ENCODE assay signal across 29 mouse cellular contexts in the genomic region with DNA sequence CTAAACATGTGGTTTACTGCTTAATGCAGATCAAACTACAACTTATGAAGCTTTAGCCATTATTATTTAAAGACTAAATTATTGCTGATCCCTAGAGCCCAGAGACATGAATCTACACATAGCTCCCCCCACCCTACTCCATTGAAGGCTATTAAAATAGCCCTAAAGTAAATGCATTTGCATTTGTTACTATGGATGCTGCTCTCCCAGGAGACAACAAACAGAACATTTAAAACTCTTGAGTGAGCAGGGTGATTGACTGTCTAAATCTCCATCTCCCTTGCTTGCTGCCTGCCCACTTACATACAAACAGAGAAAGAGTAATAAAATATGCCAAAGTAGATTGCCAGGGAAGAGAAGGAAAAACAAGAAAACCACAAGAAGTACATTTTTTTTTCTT. TPM values are rescaled to one million over a fixed set of nuclear protein-coding genes. Genes with fewer than 3 reads are reported as not detected.
DNase-seq lines count a peak whose midpoint lies in the region; ATAC-seq and TF ChIP-seq lines count a peak whose summit lies in the region.
"Had no signal": no experiment of that assay in that cellular context is flagged by ENCODE, and none has a peak within 500 bp of the region (broad histone marks: within the 10 kb centered on the region; RNA-seq: fewer than 3 reads in every experiment).

No protein-coding gene starts in this region.

- DNase-seq in frontal cortex, postnatal 36 days (ENCODE audit: low spot score in 2 of 2), result no peak
- DNase-seq in neural tube, embryonic 11.5 days (ENCODE audit: low spot score), result no peak
- no peak for DNase-seq in neural tube, embryonic 10.5 days (ENCODE audit: extremely low spot score, low spot score)
- DNase-seq in heart, embryonic 10.5 days (ENCODE audit: low spot score), result no peak
- no peak for DNase-seq in stomach, postnatal 0 days (ENCODE audit: low spot score)
- DNase-seq: adrenal gland, postnatal 10 days; cerebellum, adult 11 months; cerebellum, adult 9-10 months; cerebellum, postnatal 36 days; gastrocnemius, postnatal 10 days; heart, postnatal 14 days; kidney, adult 8-10 months; layer of hippocampus, postnatal 36 days; left cerebral cortex, postnatal 4 days; liver, postnatal 0 days; lung, postnatal 36 days; right cerebral cortex, adult 18-20 months; thymus, adult 2 months had no signal

- no peaks in the 10 kb centered on the region for H3K9me3 ChIP-seq in neural tube, embryonic 11.5 days (ENCODE audit: control insufficient read depth, low read length)
- H3K9me3 ChIP-seq in midbrain, embryonic 15.5 days, result no peaks in the 10 kb centered on the region
- H3K9me3 ChIP-seq in heart, embryonic 10.5 days, result no peaks in the 10 kb centered on the region
- no peaks in the 10 kb centered on the region for H3K9me3 ChIP-seq in stomach, postnatal 0 days (ENCODE audit: control insufficient read depth, low read length)
- H3K9me3 ChIP-seq: embryonic facial prominence, embryonic 12.5 days; forebrain, embryonic 10.5 days; forebrain, embryonic 15.5 days; G1E; liver, embryonic 12.5 days; megakaryocyte, embryonic 14.5 days had no signal

- TF ChIP-seq EP300 in stomach, postnatal 0 days (optimal IDR thresholded peaks at IDR 0.05), result no peak

- H3K4me3 ChIP-seq in neural tube, embryonic 11.5 days (ENCODE audit: low read depth, low read length), result no peak overlapping the region
- no peak overlapping the region for H3K4me3 ChIP-seq in midbrain, embryonic 15.5 days
- no peak overlapping the region for H3K4me3 ChIP-seq in heart, embryonic 10.5 days
- H3K4me3 ChIP-seq in stomach, postnatal 0 days (ENCODE audit: low read depth, low read length), result no peak overlapping the region
- H3K4me3 ChIP-seq: embryonic facial prominence, embryonic 12.5 days; forebrain, embryonic 10.5 days; forebrain, embryonic 15.5 days; liver, embryonic 12.5 days; megakaryocyte, embryonic 14.5 days had no signal

- H3K4me1 ChIP-seq in neural tube, embryonic 11.5 days (ENCODE audit: control insufficient read depth, insufficient read depth, low read length), result peaks cover 7% of the 10 kb centered on the region; the same call in 1 of the 2 replicates
- peaks cover 21% of the 10 kb centered on the region for H3K4me1 ChIP-seq in midbrain, embryonic 15.5 days
- H3K4me1 ChIP-seq in heart, embryonic 10.5 days, result no peaks in the 10 kb centered on the region
- no peaks in the 10 kb centered on the region for H3K4me1 ChIP-seq in stomach, postnatal 0 days (replicated peaks; ENCODE audit: control insufficient read depth, insufficient read depth)
- H3K4me1 ChIP-seq: embryonic facial prominence, embryonic 12.5 days; liver, embryonic 12.5 days; megakaryocyte, embryonic 14.5 days had no signal

- no peak overlapping the region for H3K4me2 ChIP-seq in neural tube, embryonic 11.5 days (ENCODE audit: low read depth)
- H3K4me2 ChIP-seq in midbrain, embryonic 15.5 days, result no peak overlapping the region
- H3K4me2 ChIP-seq in stomach, postnatal 0 days (replicated peaks; ENCODE audit: low read depth), result no peak overlapping the region
- H3K4me2 ChIP-seq: embryonic facial prominence, embryonic 12.5 days; forebrain, embryonic 15.5 days; liver, embryonic 12.5 days had no signal

- H3K27me3 ChIP-seq in neural tube, embryonic 11.5 days (ENCODE audit: control insufficient read depth, insufficient read depth, low read length), result no peaks in the 10 kb centered on the region
- H3K27me3 ChIP-seq in midbrain, embryonic 15.5 days (replicated peaks), result no peaks in the 10 kb centered on the region
- H3K27me3 ChIP-seq in heart, embryonic 10.5 days (ENCODE audit: insufficient read depth, poor library complexity, severe bottlenecking), result no peaks in the 10 kb centered on the region
- no peaks in the 10 kb centered on the region for H3K27me3 ChIP-seq in stomach, postnatal 0 days (ENCODE audit: control insufficient read depth, insufficient read depth, low read length)
- H3K27me3 ChIP-seq: embryonic facial prominence, embryonic 12.5 days; forebrain, embryonic 15.5 days; liver, embryonic 12.5 days; megakaryocyte, embryonic 14.5 days had no signal

- no peaks in the 10 kb centered on the region for H3K36me3 ChIP-seq in neural tube, embryonic 11.5 days (ENCODE audit: control insufficient read depth, insufficient read depth, low read length)
- no peaks in the 10 kb centered on the region for H3K36me3 ChIP-seq in midbrain, embryonic 15.5 days (replicated peaks)
- no peaks in the 10 kb centered on the region for H3K36me3 ChIP-seq in heart, embryonic 10.5 days
- no peaks in the 10 kb centered on the region for H3K36me3 ChIP-seq in stomach, postnatal 0 days (ENCODE audit: control insufficient read depth, insufficient read depth, low read length)
- H3K36me3 ChIP-seq: embryonic facial prominence, embryonic 12.5 days; forebrain, embryonic 10.5 days; forebrain, embryonic 15.5 days; G1E; liver, embryonic 12.5 days had no signal

- no peak overlapping the region for H3K9ac ChIP-seq in neural tube, embryonic 11.5 days (ENCODE audit: low read length)
- no peak overlapping the region for H3K9ac ChIP-seq in midbrain, embryonic 15.5 days
- H3K9ac ChIP-seq in stomach, postnatal 0 days (ENCODE audit: low read length), result no peak overlapping the region
- H3K9ac ChIP-seq: embryonic facial prominence, embryonic 12.5 days; forebrain, embryonic 15.5 days; liver, embryonic 12.5 days; liver, postnatal 0 days had no signal

- no peak overlapping the region for H3K27ac ChIP-seq in neural tube, embryonic 11.5 days (ENCODE audit: low read depth, low read length)
- H3K27ac ChIP-seq in midbrain, embryonic 15.5 days, result no peak overlapping the region
- H3K27ac ChIP-seq in heart, embryonic 10.5 days, result no peak overlapping the region
- no peak overlapping the region for H3K27ac ChIP-seq in stomach, postnatal 0 days (replicated peaks)
- H3K27ac ChIP-seq: embryonic facial prominence, embryonic 12.5 days; forebrain, embryonic 10.5 days; forebrain, embryonic 15.5 days; kidney, postnatal 0 days; liver, embryonic 12.5 days had no signal

- TF ChIP-seq CTCF in stomach, postnatal 0 days (IDR thresholded peaks at IDR 0.05; ENCODE audit: low read depth), result no peak

- ATAC-seq in frontal cortex, adult (ENCODE audit: low TSS enrichment), result peak; percentile 60; the same call in 1 of the 2 replicates
- ATAC-seq in neural tube, embryonic 11.5 days (ENCODE audit: insufficient read depth, low FRiP score, low TSS enrichment), result peak; percentile 51; the same call in 1 of the 2 replicates
- 0 out of 2 replicates have a peak, but pooled peaks have one; percentile 29 for ATAC-seq in midbrain, embryonic 15.5 days (replicated peaks)
- no peak for ATAC-seq in megakaryocyte progenitor cell, adult 5-6 weeks (replicated peaks; ENCODE audit: poor library complexity)
- ATAC-seq in stomach, postnatal 0 days (ENCODE audit: low FRiP score, low TSS enrichment), result no peak
- ATAC-seq: forebrain, embryonic 15.5 days; intestine, embryonic 16.5 days; liver, embryonic 12.5 days; liver, postnatal 0 days had no signal

RNA-seq across cellular contexts. Expression of gene Adgrl3, which starts 41.4 kb away (rescaled TPM):
- 25.0 and 25.1 TPM in 2 replicates for polyA plus RNA-seq in neural tube, embryonic 11.5 days (2014; fragmentation: Nextera tagmentation; extraction: Ambion mirVana)
- polyA plus RNA-seq in midbrain, embryonic 15.5 days (2015; fragmentation: Nextera tagmentation; extraction: Ambion mirVana), result 69.9 and 75.6 TPM in 2 replicates
- total RNA-seq in megakaryocyte progenitor cell, adult 5-6 weeks (2015), result not detected in 2 replicates
- total RNA-seq in megakaryocyte progenitor cell, adult 5-6 weeks (2017), result not detected in 2 replicates
- 5.8 and 9.0 TPM in 2 replicates for polyA plus RNA-seq in heart, embryonic 10.5 days (2016; fragmentation: Nextera tagmentation; extraction: Ambion mirVana)
- polyA plus RNA-seq in stomach, postnatal 0 days (2015; fragmentation: Nextera tagmentation; extraction: Ambion mirVana), result 4.6 and 5.5 TPM in 2 replicates
- polyA plus RNA-seq: G1E had no signal

Comparison
In these comparisons a context has a peak if more than half of its experiments do, and no peak if none do; other contexts are left out.
1. ATAC-seq: peak in frontal cortex, adult (single experiment), neural tube, embryonic 11.5 days (single experiment) and midbrain, embryonic 15.5 days (single experiment); none in megakaryocyte progenitor cell, adult 5-6 weeks (single experiment) and stomach, postnatal 0 days (single experiment).